Mouse (Mus musculus): Measurements from ENCODE around the gene Nlgn1. TPM values are rescaled to one million over a fixed set of nuclear protein-coding genes. Genes with fewer than 3 reads are reported as not detected.

The Nlgn1 gene
- polyA plus RNA-seq, 1 experiment, result 0.09 TPM

DNA sequence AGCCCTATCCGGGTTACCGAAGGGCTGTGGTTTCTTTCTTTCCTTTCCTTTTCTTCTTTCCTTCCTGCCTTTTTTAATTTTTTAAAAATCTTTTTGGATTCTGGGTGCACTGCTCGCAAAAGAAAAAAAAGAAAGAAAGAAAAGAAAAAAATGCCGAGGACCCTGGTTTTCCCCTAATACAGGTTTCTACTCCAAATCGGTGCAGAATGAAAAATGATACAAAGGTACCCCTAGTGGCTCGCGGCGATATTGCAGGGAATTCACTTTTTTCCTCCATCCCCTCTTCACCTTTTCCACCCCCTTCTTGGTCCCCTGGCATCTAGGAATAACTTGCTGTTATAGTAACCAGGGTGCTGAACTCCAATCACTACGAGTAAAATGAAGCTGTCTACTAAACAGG lies 178.5 kb downstream of the Nlgn1 start:
- WGBS, result 5% methylated on average over 9 of the region's 9 CpGs
- no peak overlapping the region for H3K27ac ChIP-seq (ENCODE audit: insufficient read depth, low read depth, low read length)
- H3K36me3 ChIP-seq (ENCODE audit: control insufficient read depth, insufficient read depth, low read length), result no peaks in the 10 kb centered on the region
- H3K4me1 ChIP-seq (ENCODE audit: control insufficient read depth, insufficient read depth, insufficient read length, low read length), result no peaks in the 10 kb centered on the region
- no peak overlapping the region for H3K4me3 ChIP-seq (ENCODE audit: low read depth, low read length)
- H3K27me3 ChIP-seq (ENCODE audit: control insufficient read depth, insufficient read depth, low read length), result no peaks in the 10 kb centered on the region
- TF ChIP-seq POLR2A (IDR thresholded peaks at IDR 0.05; ENCODE audit: low read depth, low read length) (no peak), CTCF (IDR thresholded peaks at IDR 0.05; ENCODE audit: extremely low read depth, insufficient read length, insufficient replicate concordance, low read depth, low read length) (no peak)

DNA sequence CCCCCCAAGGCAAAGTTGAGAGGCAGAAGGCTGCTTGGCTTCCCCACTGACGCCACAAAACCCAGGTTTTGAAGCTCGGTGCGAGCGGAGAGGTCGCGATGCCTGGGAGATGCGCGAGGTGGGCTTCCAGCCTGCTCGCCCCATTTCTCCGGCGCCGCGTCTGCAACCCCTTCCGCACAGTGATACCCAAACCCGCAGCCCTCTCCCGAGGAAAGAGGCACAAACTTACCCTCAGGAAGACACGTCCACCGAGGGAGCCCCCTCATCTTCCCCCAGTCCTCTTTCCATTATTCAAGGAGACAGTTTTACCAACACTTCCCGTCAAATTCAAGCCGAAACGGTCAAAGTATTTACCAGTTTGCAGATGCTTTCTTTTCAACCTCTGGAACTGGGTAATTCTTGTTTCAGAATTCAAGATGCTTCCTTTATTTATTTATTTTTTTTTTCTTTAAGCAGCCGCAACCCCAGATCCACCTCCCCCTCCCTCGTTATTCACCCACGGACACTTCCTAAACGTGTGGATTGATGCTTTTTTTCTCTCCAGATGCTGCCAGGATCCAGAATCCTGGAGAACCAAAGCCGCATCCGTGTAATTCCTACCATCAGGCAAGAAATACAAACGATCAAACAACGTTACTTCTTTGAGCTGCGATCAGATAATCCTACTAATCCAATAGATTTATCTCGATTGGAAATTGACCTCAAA lies 179.1 kb downstream of the Nlgn1 start:
- no peak for TF ChIP-seq POLR2A (IDR thresholded peaks at IDR 0.05; ENCODE audit: low read depth, low read length)
- TF ChIP-seq CTCF (IDR thresholded peaks at IDR 0.05; ENCODE audit: extremely low read depth, insufficient read length, insufficient replicate concordance, low read depth, low read length), result no peak
- H3K4me3 ChIP-seq (ENCODE audit: low read depth, low read length), result peak overlapping the region; percentile 39
- no peaks in the 10 kb centered on the region for H3K36me3 ChIP-seq (ENCODE audit: control insufficient read depth, insufficient read depth, low read length)
- no peaks in the 10 kb centered on the region for H3K27me3 ChIP-seq (ENCODE audit: control insufficient read depth, insufficient read depth, low read length)
- 5% methylated on average over 31 of the region's 31 CpGs for WGBS
- no peaks in the 10 kb centered on the region for H3K4me1 ChIP-seq (ENCODE audit: control insufficient read depth, insufficient read depth, insufficient read length, low read length)
- H3K27ac ChIP-seq (ENCODE audit: insufficient read depth, low read depth, low read length), result no peak overlapping the region

DNA sequence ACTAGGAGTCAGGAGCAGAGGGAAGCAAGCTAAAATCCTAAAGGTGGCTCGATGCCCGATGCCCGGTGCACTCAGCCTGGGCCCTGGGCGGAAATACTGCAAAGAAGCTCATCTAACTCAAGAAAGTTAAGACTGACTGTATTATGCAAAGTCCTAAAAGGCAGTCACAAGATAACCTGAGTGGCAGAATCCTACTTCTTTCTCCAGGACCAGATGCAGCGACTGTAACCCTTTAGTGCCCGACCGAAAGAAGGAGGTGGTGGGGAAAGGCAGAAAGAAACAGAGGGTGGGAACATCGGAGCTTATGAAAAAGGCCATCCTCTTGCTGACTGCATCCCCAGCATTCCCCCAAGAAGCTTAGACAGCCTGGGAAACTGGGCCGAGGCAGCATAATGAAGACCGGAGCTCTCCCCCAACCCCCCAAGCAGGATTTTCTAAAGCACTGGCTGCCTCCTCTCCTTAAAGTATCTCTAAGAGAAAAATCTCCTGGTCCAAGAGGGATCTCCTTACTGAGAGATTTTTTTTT lies 179.7 kb downstream of the Nlgn1 start:
- no peaks in the 10 kb centered on the region for H3K4me1 ChIP-seq (ENCODE audit: control insufficient read depth, insufficient read depth, insufficient read length, low read length)
- no peak overlapping the region for H3K27ac ChIP-seq (ENCODE audit: insufficient read depth, low read depth, low read length)
- WGBS, result 7% methylated on average over 10 of the region's 10 CpGs
- H3K4me3 ChIP-seq (ENCODE audit: low read depth, low read length), result peak overlapping the region; percentile 39
- no peaks in the 10 kb centered on the region for H3K27me3 ChIP-seq (ENCODE audit: control insufficient read depth, insufficient read depth, low read length)
- no peaks in the 10 kb centered on the region for H3K36me3 ChIP-seq (ENCODE audit: control insufficient read depth, insufficient read depth, low read length)
- TF ChIP-seq POLR2A (IDR thresholded peaks at IDR 0.05; ENCODE audit: low read depth, low read length), result no peak
- no peak for TF ChIP-seq CTCF (IDR thresholded peaks at IDR 0.05; ENCODE audit: extremely low read depth, insufficient read length, insufficient replicate concordance, low read depth, low read length)

DNA sequence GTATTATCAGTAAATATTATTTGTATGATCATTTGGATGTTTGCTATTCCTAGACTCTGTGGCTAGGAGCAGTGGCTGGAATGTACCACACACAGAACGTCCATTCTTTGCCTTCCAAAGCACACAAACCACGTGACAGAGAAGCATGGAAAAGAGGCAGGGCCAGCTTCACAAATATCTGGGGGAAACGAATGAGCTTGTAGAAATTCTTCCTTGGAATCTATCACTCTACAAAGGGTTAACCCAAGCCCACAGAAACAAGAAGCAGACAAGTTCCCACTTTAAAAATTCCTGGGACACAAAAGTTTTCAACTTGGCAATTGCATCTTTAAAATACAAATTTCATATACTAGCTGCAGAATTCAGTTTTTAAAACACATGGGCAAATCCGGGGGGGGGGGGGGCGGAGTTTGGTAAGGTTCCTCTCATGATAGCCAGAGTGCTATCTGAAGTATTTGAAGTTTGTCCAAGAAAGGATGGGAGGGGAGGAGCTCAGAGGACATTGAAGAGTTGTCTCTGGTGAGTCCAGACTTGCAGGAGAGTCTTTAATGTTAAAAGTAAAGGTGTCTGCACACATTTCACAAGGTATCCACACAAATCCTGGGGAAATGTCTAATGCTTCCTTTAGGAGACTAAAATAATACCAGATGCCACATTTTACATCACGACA lies 180.8 kb downstream of the Nlgn1 start:
- Histone ChIP-seq H3K27ac (ENCODE audit: insufficient read depth, low read depth, low read length) (no peak overlapping the region), H3K4me1 (ENCODE audit: control insufficient read depth, insufficient read depth, insufficient read length, low read length) (no peaks in the 10 kb centered on the region), H3K27me3 (ENCODE audit: control insufficient read depth, insufficient read depth, low read length) (no peaks in the 10 kb centered on the region), H3K4me3 (ENCODE audit: low read depth, low read length) (no peak overlapping the region), H3K36me3 (ENCODE audit: control insufficient read depth, insufficient read depth, low read length) (no peaks in the 10 kb centered on the region)
- 33% methylated on average over 6 of the region's 6 CpGs for WGBS
- TF ChIP-seq POLR2A (IDR thresholded peaks at IDR 0.05; ENCODE audit: low read depth, low read length) (no peak), CTCF (IDR thresholded peaks at IDR 0.05; ENCODE audit: extremely low read depth, insufficient read length, insufficient replicate concordance, low read depth, low read length) (no peak)

DNA sequence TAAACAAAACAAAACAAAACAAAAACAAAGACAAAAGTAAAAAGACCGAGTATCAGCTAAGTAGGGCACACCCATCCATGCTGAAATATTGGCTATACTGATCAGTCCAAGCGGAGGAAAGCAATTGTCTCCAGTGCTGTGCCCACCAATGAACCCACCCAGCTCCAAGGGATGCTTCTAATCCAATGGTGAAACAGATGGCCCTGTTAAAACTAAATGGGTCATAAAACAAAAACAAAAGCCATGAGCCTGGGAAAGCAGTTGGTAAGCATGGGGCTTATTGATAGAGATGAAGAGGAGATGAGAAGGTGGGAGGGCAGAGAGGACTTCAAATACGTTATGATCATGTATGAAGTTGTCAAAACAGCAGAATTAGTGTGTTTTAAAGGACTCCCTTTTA lies 186.1 kb downstream of the Nlgn1 start:
- TF ChIP-seq CTCF (IDR thresholded peaks at IDR 0.05; ENCODE audit: extremely low read depth, insufficient read length, insufficient replicate concordance, low read depth, low read length) (no peak), POLR2A (IDR thresholded peaks at IDR 0.05; ENCODE audit: low read depth, low read length) (no peak)
- no peaks in the 10 kb centered on the region for H3K27me3 ChIP-seq (ENCODE audit: control insufficient read depth, insufficient read depth, low read length)
- 63% methylated on average over 3 of the region's 3 CpGs for WGBS
- H3K4me3 ChIP-seq (ENCODE audit: low read depth, low read length), result no peak overlapping the region
- H3K27ac ChIP-seq (ENCODE audit: insufficient read depth, low read depth, low read length), result no peak overlapping the region
- no peaks in the 10 kb centered on the region for H3K4me1 ChIP-seq (ENCODE audit: control insufficient read depth, insufficient read depth, insufficient read length, low read length)
- H3K36me3 ChIP-seq (ENCODE audit: control insufficient read depth, insufficient read depth, low read length), result no peaks in the 10 kb centered on the region

DNA sequence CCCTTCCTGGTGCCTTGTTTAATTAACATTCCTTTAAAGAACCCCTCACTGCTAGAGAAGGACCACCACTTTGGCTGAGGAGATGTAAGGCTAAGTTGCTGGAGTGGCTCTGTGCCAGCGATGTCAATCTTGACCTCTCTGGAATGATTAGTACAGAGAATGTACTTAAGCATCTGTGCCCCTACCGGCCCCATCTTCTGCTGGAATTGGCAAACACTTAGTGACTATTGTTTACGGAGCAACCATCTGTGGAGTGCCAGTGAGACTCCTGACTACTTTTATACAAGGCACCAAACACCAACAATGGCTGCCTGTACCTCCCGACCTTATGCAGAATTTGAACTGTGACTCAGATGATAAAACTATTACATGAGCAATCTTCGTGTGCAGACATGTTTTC lies 186.8 kb downstream of the Nlgn1 start:
- H3K27ac ChIP-seq (ENCODE audit: insufficient read depth, low read depth, low read length), result no peak overlapping the region
- TF ChIP-seq CTCF (IDR thresholded peaks at IDR 0.05; ENCODE audit: extremely low read depth, insufficient read length, insufficient replicate concordance, low read depth, low read length) (no peak), POLR2A (IDR thresholded peaks at IDR 0.05; ENCODE audit: low read depth, low read length) (no peak)
- 79% methylated on average over 5 of the region's 5 CpGs for WGBS
- no peak overlapping the region for H3K4me3 ChIP-seq (ENCODE audit: low read depth, low read length)
- no peaks in the 10 kb centered on the region for H3K4me1 ChIP-seq (ENCODE audit: control insufficient read depth, insufficient read depth, insufficient read length, low read length)
- H3K36me3 ChIP-seq (ENCODE audit: control insufficient read depth, insufficient read depth, low read length), result no peaks in the 10 kb centered on the region
- H3K27me3 ChIP-seq (ENCODE audit: control insufficient read depth, insufficient read depth, low read length), result no peaks in the 10 kb centered on the region

DNA sequence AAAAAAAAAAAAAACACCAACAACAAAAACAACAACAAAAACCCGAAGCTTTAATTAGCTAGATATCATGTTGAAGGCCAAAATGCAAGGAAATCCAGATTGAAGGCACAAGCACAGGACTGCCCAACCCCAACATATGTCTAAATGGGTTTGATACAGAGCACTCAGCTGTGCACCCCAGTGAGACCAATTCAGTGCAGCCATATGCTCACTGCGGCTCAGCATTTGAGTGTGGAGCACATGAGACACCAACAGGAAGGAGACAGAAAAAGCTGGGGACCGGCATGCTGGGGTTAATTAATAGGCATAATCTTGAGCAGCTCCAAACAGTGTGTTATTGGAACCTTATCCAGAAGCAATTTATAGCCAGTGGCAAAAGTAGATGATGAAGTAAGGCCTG lies 190.7 kb downstream of the Nlgn1 start:
- H3K4me3 ChIP-seq (ENCODE audit: low read depth, low read length), result no peak overlapping the region
- H3K27me3 ChIP-seq (ENCODE audit: control insufficient read depth, insufficient read depth, low read length), result no peaks in the 10 kb centered on the region
- H3K4me1 ChIP-seq (ENCODE audit: control insufficient read depth, insufficient read depth, insufficient read length, low read length), result no peaks in the 10 kb centered on the region
- H3K36me3 ChIP-seq (ENCODE audit: control insufficient read depth, insufficient read depth, low read length), result no peaks in the 10 kb centered on the region
- WGBS, result 84% methylated on average over 3 of the region's 3 CpGs
- no peak for TF ChIP-seq CTCF (IDR thresholded peaks at IDR 0.05; ENCODE audit: extremely low read depth, insufficient read length, insufficient replicate concordance, low read depth, low read length)
- H3K27ac ChIP-seq (ENCODE audit: insufficient read depth, low read depth, low read length), result no peak overlapping the region

All from small intestine, adult 2 months (tissue).